Mouse (Mus musculus) testis, adult 2 months (tissue): ENCODE data around the gene Pofut1.

ENCODE experiments used
- CTCF ChIP-seq: fragments of 200-500 bp; IDR thresholded peaks from 2 replicates; pipeline ENCODE4 v1.5.1; 2012; ENCODE audit warnings: low read depth, mild to moderate bottlenecking, inconsistent platforms, low read length, moderate library complexity; ENCODE audit not compliant: control insufficient read depth, insufficient read depth, insufficient replicate concordance
- POLR2A ChIP-seq: fragments of 200-500 bp; IDR thresholded peaks from 2 replicates; pipeline ENCODE4 v1.6.1; 2012; ENCODE audit warnings: low read depth, mild to moderate bottlenecking, inconsistent platforms, low read length, moderate library complexity; ENCODE audit not compliant: control insufficient read depth

GRCm38 (mm10) chr2:153263053-153263452 is 21.7 kb downstream of the Pofut1 start:
- TF ChIP-seq POLR2A = no peak
- TF ChIP-seq CTCF = no peak
